Mouse (Mus musculus) forebrain, embryonic 16.5 days (tissue): ENCODE data around the gene Bsn. TPM values are rescaled to one million over a fixed set of nuclear protein-coding genes. Genes with fewer than 3 reads are reported as not detected.
A peak's percentile ranks its signal among the peaks of the same experiment; 100 is the strongest.

Experiments
- ATAC-seq: fragments of 200-750 bp; cut with Nextera tagmentation; 2 replicates; pipeline ENCODE4 v1.8.0; 2017; ENCODE audit warnings: mild to moderate bottlenecking, moderate library complexity
- H3K27ac ChIP-seq: fragments of 300-500 bp; sonication (generic); 2 replicates; pipeline ENCODE4 v1.5.1; 2014; ENCODE audit warnings: low read length, control low read depth
- H3K27me3 ChIP-seq: fragments of 300-500 bp; sonication (generic); replicated peaks from 2 replicates; pipeline ENCODE4 v1.6.1; 2014; ENCODE audit warnings: low read length; ENCODE audit not compliant: control insufficient read depth, insufficient read depth
- H3K36me3 ChIP-seq: fragments of 300-500 bp; sonication (generic); 2 replicates; pipeline ENCODE4 v1.6.1; 2014; ENCODE audit not compliant: control insufficient read depth, insufficient read depth
- H3K4me1 ChIP-seq: fragments of 300-500 bp; sonication (generic); replicated peaks from 2 replicates; pipeline ENCODE4 v1.6.1; 2014; ENCODE audit warnings: low read length; ENCODE audit not compliant: control insufficient read depth, insufficient read depth
- H3K4me2 ChIP-seq: fragments of 300-500 bp; sonication (generic); 2 replicates; pipeline ENCODE4 v1.6.1; 2014; ENCODE audit warnings: mild to moderate bottlenecking, low read length, control low read depth
- H3K4me3 ChIP-seq: fragments of 300-500 bp; sonication (generic); replicated peaks from 2 replicates; pipeline ENCODE4 v1.5.1; 2014; ENCODE audit warnings: mild to moderate bottlenecking, low read length, control low read depth
- H3K9ac ChIP-seq: fragments of 300-500 bp; sonication (generic); replicated peaks from 2 replicates; pipeline ENCODE4 v1.6.1; 2014; ENCODE audit warnings: low read depth, low read length, control low read depth
- H3K9me3 ChIP-seq: fragments of 300-500 bp; sonication (generic); 2 replicates; pipeline ENCODE4 v1.6.1; 2016; ENCODE audit warnings: low read length; ENCODE audit not compliant: control insufficient read depth
- WGBS: fragments of 180-500 bp; shearing (Covaris S2); extraction: QIAGEN DNeasy Blood & Tissue Kit; methylation state at CpG from one replicate; pipeline ENCODE4 v1.1.7; 2014; 5-methylcytosine and 5-hydroxymethylcytosine counted together
- polyA plus RNA-seq: library from polyadenylated mRNA; unstranded; fragments of >200 nt; fragmentation: Nextera tagmentation; extraction: Ambion mirVana; gene quantifications from 2 replicates; pipeline ENCODE4 v1.2.1, GENCODE M21; 2015

The Bsn gene
- polyA plus RNA-seq, 1 experiment from 2014 or later: 8.5 TPM

GRCm38 (mm10) chr9:108073141-108073930 lies 116.8 kb downstream of the Bsn start:
- no peaks in the 10 kb centered on the region for H3K9me3 ChIP-seq
- no peak overlapping the region for H3K9ac ChIP-seq
- H3K27ac ChIP-seq: no peak overlapping the region
- ATAC-seq: no peak
- peaks cover 6% of the 10 kb centered on the region for H3K4me1 ChIP-seq
- H3K4me2 ChIP-seq: no peak overlapping the region
- no peaks in the 10 kb centered on the region for H3K36me3 ChIP-seq
- 64% methylated on average over 7 of the region's 7 CpGs for WGBS
- no peak overlapping the region for H3K4me3 ChIP-seq
- H3K27me3 ChIP-seq: no peaks in the 10 kb centered on the region

DNA sequence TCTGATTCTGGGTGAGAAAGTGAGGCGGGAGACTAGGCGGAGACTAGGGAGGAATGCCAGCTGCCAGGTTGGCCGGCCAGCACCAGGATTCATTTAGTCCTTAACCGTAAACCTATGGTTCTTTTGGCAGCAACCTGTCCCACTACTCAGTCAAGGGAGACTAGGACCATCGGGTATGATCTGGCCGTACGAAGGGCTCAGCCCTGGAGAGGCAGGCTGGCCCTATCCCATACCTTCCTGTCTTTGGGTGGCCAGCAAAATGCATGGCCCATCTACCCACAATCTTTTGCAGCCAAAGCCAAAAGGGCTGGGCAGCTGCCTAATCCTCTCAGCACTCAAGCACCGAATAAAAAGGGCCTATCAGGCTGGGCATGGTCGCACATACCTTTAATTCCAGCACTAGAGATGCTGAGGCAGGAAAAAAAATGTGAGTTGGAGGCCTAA lies 117.7 kb downstream of the Bsn start:
- Histone ChIP-seq H3K4me1 (no peaks in the 10 kb centered on the region), H3K4me3 (no peak overlapping the region), H3K36me3 (no peaks in the 10 kb centered on the region), H3K9ac (no peak overlapping the region), H3K27ac (no peak overlapping the region), H3K9me3 (no peaks in the 10 kb centered on the region), H3K27me3 (no peaks in the 10 kb centered on the region), H3K4me2 (no peak overlapping the region)
- 55% methylated on average over 9 of the region's 9 CpGs for WGBS
- no peak for ATAC-seq

GRCm38 (mm10) chr9:108071801-108072200 lies 118.4 kb downstream of the Bsn start:
- 90% methylated on average over 4 of the region's 4 CpGs for WGBS

DNA sequence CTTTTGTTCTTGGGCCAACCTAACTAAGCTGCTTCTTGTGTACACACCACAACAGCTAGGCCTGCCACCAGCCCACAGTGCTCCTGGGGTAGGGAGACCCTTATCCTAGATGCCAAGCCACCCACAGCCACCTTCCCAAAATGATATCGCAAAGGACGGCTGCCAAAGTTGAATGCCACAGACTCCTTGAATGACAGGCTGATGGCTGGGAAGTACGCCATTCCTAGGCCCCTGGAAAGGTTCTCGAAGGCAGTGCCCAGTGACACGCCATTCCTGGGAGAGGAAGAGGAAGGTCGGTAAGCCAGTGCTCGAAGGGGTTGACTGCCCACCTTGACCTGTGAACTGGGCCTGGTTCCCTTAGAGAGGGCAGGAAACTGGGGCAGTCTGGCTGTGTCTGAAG lies 120.7 kb downstream of the Bsn start:
- Histone ChIP-seq H3K27ac (no peak overlapping the region), H3K36me3 (no peaks in the 10 kb centered on the region), H3K9ac (no peak overlapping the region), H3K27me3 (no peaks in the 10 kb centered on the region), H3K9me3 (no peaks in the 10 kb centered on the region), H3K4me2 (no peak overlapping the region), H3K4me3 (no peak overlapping the region), H3K4me1 (no peaks in the 10 kb centered on the region)
- WGBS: 93% methylated on average over 7 of the region's 7 CpGs
- ATAC-seq: no peak

More at GRCm38 (mm10) chr9:108071801-108072200, 118.4 kb downstream of the Bsn start:
- Histone ChIP-seq H3K4me1 (no peaks in the 10 kb centered on the region), H3K36me3 (no peaks in the 10 kb centered on the region), H3K4me2 (no peak overlapping the region), H3K9ac (no peak overlapping the region), H3K27me3 (no peaks in the 10 kb centered on the region), H3K4me3 (no peak overlapping the region), H3K27ac (no peak overlapping the region), H3K9me3 (no peaks in the 10 kb centered on the region)
- ATAC-seq: no peak

DNA sequence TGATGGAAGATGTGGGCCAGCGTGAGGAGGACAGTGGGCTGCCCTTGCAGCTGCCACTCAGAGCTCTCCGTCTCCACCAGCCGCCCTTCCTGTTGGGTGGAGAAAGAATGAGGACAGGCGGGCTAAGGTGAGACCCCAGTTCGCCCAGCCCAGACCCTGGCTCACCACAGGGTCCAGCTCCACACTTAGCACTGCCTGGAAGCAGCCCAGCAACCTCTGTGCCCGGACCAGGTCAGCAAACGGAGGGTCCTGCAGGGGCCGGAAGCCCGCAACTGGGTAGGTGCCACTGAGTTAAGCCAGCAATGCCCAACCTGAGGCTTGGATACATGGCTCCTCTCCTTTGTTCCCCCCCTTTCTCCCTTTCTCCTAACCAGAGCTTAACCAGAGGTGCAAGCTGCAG lies 121.2 kb downstream of the Bsn start:
- H3K27me3 ChIP-seq: no peaks in the 10 kb centered on the region
- WGBS: 95% methylated on average over 9 of the region's 9 CpGs
- H3K4me3 ChIP-seq: no peak overlapping the region
- H3K9ac ChIP-seq: no peak overlapping the region
- H3K9me3 ChIP-seq: no peaks in the 10 kb centered on the region
- no peak overlapping the region for H3K4me2 ChIP-seq
- no peak overlapping the region for H3K27ac ChIP-seq
- no peaks in the 10 kb centered on the region for H3K36me3 ChIP-seq
- no peak for ATAC-seq
- no peaks in the 10 kb centered on the region for H3K4me1 ChIP-seq

DNA sequence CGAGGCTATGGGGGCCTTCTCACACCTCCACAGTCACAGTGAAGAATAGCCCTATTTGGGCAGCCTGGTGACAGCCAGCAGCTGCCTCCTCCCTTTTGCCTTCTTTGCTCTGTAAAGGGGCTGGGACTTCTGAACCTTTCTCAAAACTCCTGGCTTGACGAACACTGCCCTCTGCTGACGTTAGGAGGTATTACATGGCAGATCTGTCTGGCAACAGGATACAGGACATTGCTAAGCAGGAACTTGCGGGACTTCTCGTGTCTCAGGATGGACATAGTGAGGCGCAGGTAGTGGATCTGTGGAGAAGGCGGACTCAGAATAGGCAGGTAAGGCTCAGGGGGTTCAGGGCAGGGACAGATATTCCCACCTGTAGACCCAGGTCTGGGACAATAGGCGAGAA lies 122.3 kb downstream of the Bsn start:
- Histone ChIP-seq H3K27me3 (no peaks in the 10 kb centered on the region), H3K4me3 (no peak overlapping the region), H3K9me3 (no peaks in the 10 kb centered on the region), H3K9ac (no peak overlapping the region), H3K4me2 (no peak overlapping the region), H3K4me1 (no peaks in the 10 kb centered on the region), H3K27ac (no peak overlapping the region), H3K36me3 (no peaks in the 10 kb centered on the region)
- ATAC-seq: peak; percentile 44; the same call in 1 of the 2 replicates
- WGBS: 17% methylated on average over 8 of the region's 8 CpGs

GRCm38 (mm10) chr9:108067199-108067598 lies 123.0 kb downstream of the Bsn start:
- Histone ChIP-seq H3K4me1 (no peaks in the 10 kb centered on the region), H3K9me3 (no peaks in the 10 kb centered on the region), H3K27me3 (no peaks in the 10 kb centered on the region), H3K4me3 (no peak overlapping the region), H3K27ac (no peak overlapping the region), H3K36me3 (no peaks in the 10 kb centered on the region), H3K4me2 (no peak overlapping the region), H3K9ac (no peak overlapping the region)
- WGBS: 77% methylated on average over 7 of the region's 7 CpGs
- no peak for ATAC-seq

DNA sequence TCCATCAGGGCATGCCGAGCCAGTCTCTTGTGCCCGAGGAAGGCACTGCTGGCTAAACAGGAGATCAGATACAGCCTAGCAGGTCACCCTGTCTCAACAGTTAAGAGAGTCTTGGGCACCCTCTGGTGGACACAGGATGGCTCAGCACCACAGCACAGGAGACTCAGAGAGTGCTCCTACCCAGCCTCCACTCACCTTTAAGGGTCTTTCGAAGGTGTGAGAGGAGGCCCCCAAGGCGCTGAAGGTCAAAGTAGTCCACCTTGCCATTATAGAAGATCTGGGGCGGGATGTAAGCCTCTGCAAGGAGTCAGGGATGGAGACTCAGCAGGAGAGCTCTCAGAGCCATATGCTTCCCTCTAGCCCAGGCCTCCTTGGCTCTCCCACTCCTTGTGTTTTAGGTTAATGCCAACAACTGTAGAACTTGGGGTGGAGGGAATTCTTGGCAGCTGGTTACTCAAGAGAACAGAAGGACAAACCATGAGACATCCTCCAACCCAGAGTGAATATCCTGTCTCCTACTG lies 124.6 kb downstream of the Bsn start:
- no peaks in the 10 kb centered on the region for H3K36me3 ChIP-seq
- H3K4me3 ChIP-seq: no peak overlapping the region
- H3K9ac ChIP-seq: no peak overlapping the region
- H3K27ac ChIP-seq: no peak overlapping the region
- 50% methylated on average over 5 of the region's 5 CpGs for WGBS
- H3K4me1 ChIP-seq: no peaks in the 10 kb centered on the region
- no peak overlapping the region for H3K4me2 ChIP-seq
- no peaks in the 10 kb centered on the region for H3K27me3 ChIP-seq
- H3K9me3 ChIP-seq: no peaks in the 10 kb centered on the region
- peak; percentile 50; the same call in 1 of the 2 replicates for ATAC-seq

DNA sequence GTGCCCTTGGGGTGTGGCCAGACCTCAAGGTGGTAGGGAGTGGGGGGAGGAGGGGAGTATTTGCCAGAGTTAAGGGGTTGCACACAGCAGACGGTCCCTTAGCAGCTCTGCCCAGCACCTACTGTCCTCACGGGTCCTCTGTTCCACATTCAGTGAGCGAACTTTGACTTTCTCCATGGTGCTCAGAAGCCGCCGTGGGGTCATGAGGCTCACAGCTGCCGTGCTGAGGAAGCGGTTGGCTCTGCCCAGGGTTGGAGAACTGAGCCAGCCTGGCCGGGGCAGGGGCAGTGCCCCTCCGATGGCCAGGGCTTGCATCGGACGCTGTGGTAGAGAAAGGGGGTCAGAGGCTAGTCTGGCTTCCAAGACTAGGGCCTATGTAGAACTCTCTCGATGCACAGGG lies 126.8 kb downstream of the Bsn start:
- Histone ChIP-seq H3K27me3 (no peaks in the 10 kb centered on the region), H3K4me1 (no peaks in the 10 kb centered on the region), H3K9me3 (no peaks in the 10 kb centered on the region), H3K9ac (no peak overlapping the region), H3K27ac (no peak overlapping the region), H3K36me3 (peaks cover 5% of the 10 kb centered on the region; the same call in 1 of the 2 replicates), H3K4me2 (no peak overlapping the region), H3K4me3 (no peak overlapping the region)
- no peak for ATAC-seq
- 90% methylated on average over 12 of the region's 12 CpGs for WGBS
